14 mouse cellular contexts compared by ENCODE assay signal in the genomic region with DNA sequence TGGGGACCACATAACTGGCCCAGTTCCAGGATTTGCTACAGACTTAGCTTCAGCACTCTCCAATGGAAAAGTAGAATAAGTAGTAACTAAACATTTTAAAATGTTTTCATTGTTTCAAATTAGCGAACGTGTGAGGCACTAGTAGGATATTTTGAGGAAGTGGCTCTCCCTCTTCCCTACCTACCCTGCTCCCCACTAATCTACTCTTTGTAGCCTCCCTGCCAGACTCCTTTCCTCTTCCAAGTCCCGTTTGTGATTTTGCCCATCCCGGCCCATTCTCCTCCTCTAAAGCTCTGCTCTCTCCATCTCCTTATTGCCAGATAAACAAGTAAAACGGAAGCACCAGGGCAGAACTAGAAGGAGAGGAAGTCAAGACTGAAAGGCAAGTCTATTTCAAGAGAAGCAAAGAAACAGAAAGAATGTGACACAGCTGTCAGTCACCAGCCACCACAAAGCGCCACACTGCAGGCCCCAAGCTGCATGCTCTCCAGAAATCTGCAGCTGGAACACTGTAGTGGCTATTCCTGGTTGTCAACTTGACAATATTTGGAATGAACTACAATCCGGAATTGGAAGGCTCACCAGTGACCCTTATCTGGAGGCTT. TPM values are rescaled to one million over a fixed set of nuclear protein-coding genes. Genes with fewer than 3 reads are reported as not detected.
"Had no signal": no experiment of that assay in that cellular context is flagged by ENCODE, and none has a peak within 500 bp of the region (broad histone marks: within the 10 kb centered on the region; RNA-seq: fewer than 3 reads in every experiment).

No protein-coding gene starts in this region.

RNA-seq across cellular contexts. Expression of gene D13Ertd608e, which starts 28.7 kb away (rescaled TPM):
- total RNA-seq: heart, postnatal 10 days; heart, postnatal 14 days; heart, postnatal 25 days; heart, postnatal 36 days; heart, postnatal 4 days; hindbrain, postnatal 0 days; layer of hippocampus, adult 18-20 months; layer of hippocampus, adult 2 months; layer of hippocampus, adult 8-10 months; layer of hippocampus, postnatal 10 days; layer of hippocampus, postnatal 14 days; layer of hippocampus, postnatal 25 days; layer of hippocampus, postnatal 36 days; left cerebral cortex, adult 18-20 months had no signal

RNA-seq across cellular contexts. Expression of gene Tcstv1, which starts 30.1 kb away (rescaled TPM):
- total RNA-seq: heart, postnatal 10 days; heart, postnatal 14 days; heart, postnatal 25 days; heart, postnatal 36 days; heart, postnatal 4 days; hindbrain, postnatal 0 days; layer of hippocampus, adult 18-20 months; layer of hippocampus, adult 2 months; layer of hippocampus, adult 8-10 months; layer of hippocampus, postnatal 10 days; layer of hippocampus, postnatal 14 days; layer of hippocampus, postnatal 25 days; layer of hippocampus, postnatal 36 days; left cerebral cortex, adult 18-20 months had no signal

RNA-seq across cellular contexts. Expression of gene AF067063, which starts 34.5 kb away (rescaled TPM):
- total RNA-seq: heart, postnatal 10 days; heart, postnatal 14 days; heart, postnatal 25 days; heart, postnatal 36 days; heart, postnatal 4 days; layer of hippocampus, adult 18-20 months; layer of hippocampus, adult 2 months; layer of hippocampus, adult 8-10 months; layer of hippocampus, postnatal 10 days; layer of hippocampus, postnatal 14 days; layer of hippocampus, postnatal 25 days; layer of hippocampus, postnatal 36 days; left cerebral cortex, adult 18-20 months had no signal
